Mouse (Mus musculus) G1E (cell line): ENCODE data around the gene Miip. TPM values are rescaled to one million over a fixed set of nuclear protein-coding genes. Genes with fewer than 3 reads are reported as not detected.

Experiments
- ATAC-seq: 2 replicates; pipeline ENCODE4 v1.8.0; 2016; ENCODE audit warnings: mild to moderate bottlenecking; ENCODE audit not compliant: insufficient number of reproducible peaks, poor library complexity, low FRiP score, severe bottlenecking; ENCODE audit errors: extremely low read depth
- DNase-seq: peaks from one replicate; pipeline ENCODE4 v3.0.0; 2012; ENCODE audit warnings: low spot score
- H3K27me3 ChIP-seq: 2 replicates; pipeline ENCODE4 v1.6.1; 2012; ENCODE audit warnings: mild to moderate bottlenecking, low read length, inconsistent platforms; ENCODE audit not compliant: insufficient read depth
- H3K36me3 ChIP-seq: replicated peaks from 2 replicates; pipeline ENCODE3; 2012; ENCODE audit warnings: mild to moderate bottlenecking, inconsistent platforms
- H3K4me1 ChIP-seq: 2 replicates; pipeline ENCODE4 v1.6.1; 2012; ENCODE audit warnings: low read depth, low read length, inconsistent platforms, mixed read lengths; ENCODE audit not compliant: insufficient read depth
- H3K4me3 ChIP-seq: 2 replicates; pipeline ENCODE4 v1.5.1; 2012; ENCODE audit warnings: low read depth, mild to moderate bottlenecking, inconsistent platforms, low read length, moderate library complexity, mixed read lengths
- H3K9me3 ChIP-seq: replicated peaks from 2 replicates; pipeline ENCODE4 v1.6.1; 2012; ENCODE audit warnings: inconsistent platforms
- CTCF ChIP-seq: IDR thresholded peaks from 2 replicates; pipeline ENCODE4 v1.5.1; 2012; ENCODE audit warnings: low read depth, low read length, inconsistent platforms, mixed read lengths
- GATA1 ChIP-seq: IDR thresholded peaks from 2 replicates; pipeline ENCODE4 v1.6.1; 2012; ENCODE audit warnings: borderline replicate concordance, low read length, inconsistent platforms, mixed read lengths
- GATA2 ChIP-seq: IDR thresholded peaks from 2 replicates; pipeline ENCODE4 v1.6.1; 2012; ENCODE audit warnings: low read depth, low read length, inconsistent platforms, borderline replicate concordance
- POLR2AphosphoS5 ChIP-seq: IDR thresholded peaks from 2 replicates; pipeline ENCODE4 v1.6.1; 2012; ENCODE audit warnings: low read depth, low read length, inconsistent platforms; ENCODE audit not compliant: insufficient replicate concordance
- TAL1 ChIP-seq: conservative IDR thresholded peaks from 2 replicates; pipeline ENCODE4 v1.6.1; 2012; ENCODE audit warnings: low read depth, low read length, inconsistent platforms, mixed read lengths
- polyA plus RNA-seq: library from polyadenylated mRNA; stranded (reverse); fragments of >175 nt; gene quantifications from 2 replicates; pipeline ENCODE4 v1.2.3, GENCODE M21; 2012
- total RNA-seq, 2 experiments: library from RNA; stranded (forward) in 1 of 2; stranded (reverse) in 1 of 2; fragments of 200-1000 nt in 1 of 2; fragments of >200 nt in 1 of 2; fragmentation: Nextera tagmentation in 1 of 2; gene quantifications; 2 replicates each; pipeline ENCODE4 v1.2.3; 2014 to 2017

The Miip gene
- total RNA-seq (2014; fragmentation: Nextera tagmentation) = not detected in 2 replicates
- 0.05 TPM in 1 of 2 replicates, not detected in the other for total RNA-seq (2017)
- 0.06 TPM in 1 of 2 replicates, not detected in the other for polyA plus RNA-seq

- TF ChIP-seq CTCF = no peak
- no peak for TF ChIP-seq TAL1
- no peak for TF ChIP-seq POLR2AphosphoS5
- no peak for TF ChIP-seq GATA1
- TF ChIP-seq GATA2 = no peak
- no peaks in the 10 kb centered on the region for H3K27me3 ChIP-seq
- H3K4me1 ChIP-seq = no peaks in the 10 kb centered on the region
- no peak within 1 kb of the TSS for H3K4me3 ChIP-seq
- H3K36me3 ChIP-seq = peaks cover 14% of the 10 kb centered on the region
- H3K9me3 ChIP-seq = peaks cover 17% of the 10 kb centered on the region
- no peak for DNase-seq
- no peak for ATAC-seq
These were observed at the start of gene Miip, which contains the start of gene Fv1 for GRCm38 (mm10) chr4:147868450-147869031. Miip (minus strand) TSS chr4:147868816. Fv1 (plus strand) TSS chr4:147868979.

DNA sequence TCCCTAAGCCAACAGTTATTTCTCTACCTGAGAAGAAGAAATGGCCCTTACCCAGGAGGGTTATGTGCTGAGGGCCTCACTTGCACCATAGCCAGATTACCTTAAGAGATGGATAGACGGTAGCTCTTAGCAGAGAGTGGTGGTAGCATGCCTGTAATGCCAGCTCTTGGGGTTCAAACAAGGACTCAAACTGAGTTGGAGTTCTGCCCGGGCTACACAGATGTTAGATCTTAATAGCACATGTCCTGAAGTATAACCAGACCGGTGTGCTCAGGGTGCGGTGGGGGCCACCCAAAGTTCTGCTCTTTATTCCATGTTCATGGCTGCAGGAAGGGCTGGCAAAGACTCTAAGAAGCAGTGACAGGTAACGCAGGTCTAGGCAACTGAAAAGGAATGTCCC, 40.9 kb upstream of the Miip start:
- ATAC-seq (no peak), DNase-seq (no peak)
- Histone ChIP-seq H3K4me3 (no peak overlapping the region), H3K36me3 (no peaks in the 10 kb centered on the region), H3K9me3 (no peaks in the 10 kb centered on the region), H3K4me1 (peaks cover 5% of the 10 kb centered on the region), H3K27me3 (peaks cover 34% of the 10 kb centered on the region)
- no peak for TF ChIP-seq GATA2
- no peak for TF ChIP-seq POLR2AphosphoS5
- no peak for TF ChIP-seq GATA1
- TF ChIP-seq CTCF = no peak

GRCm38 (mm10) chr4:147906230-147906629, 37.6 kb upstream of the Miip start:
- H3K9me3 ChIP-seq = no peaks in the 10 kb centered on the region
- peaks cover 21% of the 10 kb centered on the region for H3K27me3 ChIP-seq
- no peak for DNase-seq
- ATAC-seq = no peak
- peaks cover 18% of the 10 kb centered on the region for H3K4me1 ChIP-seq
- H3K4me3 ChIP-seq = no peak overlapping the region
- H3K36me3 ChIP-seq = peaks cover 22% of the 10 kb centered on the region
- TF ChIP-seq CTCF (no peak), GATA1 (no peak), GATA2 (no peak)

DNA sequence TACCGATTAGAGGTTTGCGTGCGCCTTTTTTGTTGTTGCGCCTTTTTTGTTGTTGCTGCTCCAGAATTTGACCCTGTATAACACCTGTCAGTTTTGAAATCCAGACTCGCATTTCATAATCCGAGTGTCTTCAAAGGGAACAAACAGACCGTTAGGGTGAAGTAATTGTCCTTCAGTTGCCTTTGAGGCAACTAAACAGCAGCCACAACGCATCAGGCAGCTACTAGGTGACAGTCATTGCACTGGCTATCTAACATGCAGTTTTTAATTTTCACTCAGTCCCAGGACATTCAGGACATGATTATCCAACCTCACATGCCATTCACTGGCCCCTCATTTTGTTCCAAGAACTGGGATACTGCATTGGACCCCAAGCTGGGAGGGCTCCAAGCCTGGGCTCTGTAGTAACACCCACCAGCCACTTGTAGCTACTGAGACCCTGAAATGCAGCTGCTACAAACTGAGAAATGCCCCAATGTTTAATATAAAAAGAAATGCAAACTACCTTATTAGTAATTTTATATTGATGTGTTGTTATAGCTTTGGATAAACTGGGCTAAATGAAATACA, 36.6 kb upstream of the Miip start:
- Histone ChIP-seq H3K4me1 (peaks cover 18% of the 10 kb centered on the region), H3K4me3 (peak overlapping the region; percentile 94), H3K36me3 (peaks cover 33% of the 10 kb centered on the region), H3K27me3 (peaks cover 13% of the 10 kb centered on the region), H3K9me3 (no peaks in the 10 kb centered on the region)
- DNase-seq (peak; percentile 8), ATAC-seq (no peak)
- no peak for TF ChIP-seq GATA2
- TF ChIP-seq GATA1 = no peak
- TF ChIP-seq CTCF = no peak
- no peak for TF ChIP-seq TAL1
- TF ChIP-seq POLR2AphosphoS5 = no peak

DNA sequence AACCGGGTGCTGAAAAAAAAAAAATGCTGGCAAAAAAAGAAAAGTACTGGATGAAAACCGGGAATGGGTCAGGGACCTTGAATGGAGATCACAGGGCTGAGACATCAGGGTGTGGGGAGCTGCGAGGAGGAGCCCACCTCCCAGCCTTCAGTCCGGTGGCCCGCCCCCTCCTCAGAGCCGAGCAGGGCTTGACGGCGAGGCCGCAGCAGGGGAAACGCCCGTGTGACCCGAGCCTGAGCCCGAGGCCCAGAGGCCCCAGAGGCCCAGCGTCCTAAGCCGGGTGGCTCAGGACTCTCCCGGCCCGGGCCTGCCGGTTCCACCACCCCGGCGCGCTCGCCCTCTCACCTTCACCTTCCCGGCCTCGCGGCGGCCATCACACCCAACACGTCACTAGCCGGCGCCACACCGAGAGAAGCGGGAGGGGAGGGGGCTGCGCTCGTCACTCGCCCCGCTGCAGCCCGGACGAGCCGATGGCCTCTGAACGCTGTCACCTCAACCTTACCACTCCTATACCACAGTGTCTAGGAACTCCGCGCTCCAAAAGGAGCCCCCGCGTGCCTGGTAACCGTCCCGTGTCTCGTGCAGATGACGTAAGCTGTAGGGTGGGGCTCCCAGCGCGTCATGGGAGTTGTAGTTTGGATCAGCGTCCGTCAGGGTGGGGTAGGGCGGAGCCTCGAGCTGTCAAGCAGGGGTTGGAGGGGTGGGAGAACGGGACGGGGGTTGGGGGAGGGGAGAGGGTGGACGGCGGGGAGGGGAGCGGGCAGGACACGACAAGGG, 35.9 kb upstream of the Miip start, which contains the start of gene Mfn2:
Gene Mfn2, minus strand, starts transcription at position 392 of the 777 bp plus-strand sequence.
- Histone ChIP-seq H3K36me3 (peaks cover 39% of the 10 kb centered on the region), H3K9me3 (no peaks in the 10 kb centered on the region), H3K4me1 (peaks cover 18% of the 10 kb centered on the region), H3K4me3 (peak within 1 kb of the TSS; percentile 94), H3K27me3 (peaks cover 7% of the 10 kb centered on the region; the same call in 1 of the 2 replicates)
- no peak for TF ChIP-seq GATA1
- TF ChIP-seq GATA2 = no peak
- no peak for TF ChIP-seq TAL1
- no peak for TF ChIP-seq CTCF
- TF ChIP-seq POLR2AphosphoS5 = no peak
- DNase-seq = peak; percentile 93
- peak; percentile 95 for ATAC-seq

- ATAC-seq (no peak), DNase-seq (peak; percentile 5)
- Histone ChIP-seq H3K4me3 (peak overlapping the region; percentile 94), H3K9me3 (no peaks in the 10 kb centered on the region), H3K27me3 (0 out of 2 replicates have a peak, but pooled peaks cover under 1% of the 10 kb centered on the region), H3K36me3 (peaks cover 48% of the 10 kb centered on the region), H3K4me1 (peaks cover 18% of the 10 kb centered on the region)
- no peak for TF ChIP-seq POLR2AphosphoS5
- TF ChIP-seq CTCF = no peak
- TF ChIP-seq GATA1 = no peak
- TF ChIP-seq GATA2 = no peak
- no peak for TF ChIP-seq TAL1
These were observed 35.0 kb upstream of the Miip start for GRCm38 (mm10) chr4:147903601-147904000.
